Mouse (Mus musculus): Measurements from ENCODE around the gene Trim32.

DNA sequence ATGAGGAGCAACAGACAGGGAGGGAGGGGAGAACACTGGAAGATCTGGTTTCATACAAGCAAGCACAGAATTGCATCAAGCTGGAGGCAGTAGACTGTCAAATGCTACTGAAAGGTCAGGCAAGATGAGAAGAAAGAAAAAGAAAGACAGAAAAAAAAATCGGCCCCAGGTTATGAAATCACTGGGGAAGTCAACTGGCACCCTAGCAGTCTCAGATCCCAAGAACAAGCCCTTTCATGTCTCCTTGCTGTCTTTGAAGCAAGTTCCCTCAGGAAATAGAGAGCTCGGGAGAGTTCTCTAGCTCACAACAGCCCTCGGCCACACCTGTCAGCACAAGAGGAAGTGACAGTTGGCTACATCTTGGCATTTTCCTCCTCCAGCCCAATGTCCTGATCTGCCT is 33.4 kb downstream of the Trim32 start:
- TF ChIP-seq POLR2A (IDR thresholded peaks at IDR 0.05; ENCODE audit: borderline replicate concordance, extremely low read depth, low read depth, low read length) = no peak
- TF ChIP-seq CTCF (IDR thresholded peaks at IDR 0.05; ENCODE audit: insufficient read depth, low read length) = no peak
